Mouse (Mus musculus) stomach, postnatal 0 days (tissue): ENCODE data around the gene Zmiz1.

Experiments
- CTCF ChIP-seq: IDR thresholded peaks from 2 replicates; pipeline ENCODE4 v1.5.1; 2016; ENCODE audit warnings: antibody characterized with exemption, low read depth, mild to moderate bottlenecking, moderate library complexity
- EP300 ChIP-seq: optimal IDR thresholded peaks from 2 replicates; pipeline ENCODE3; 2016; ENCODE audit warnings: antibody characterized with exemption

DNA sequence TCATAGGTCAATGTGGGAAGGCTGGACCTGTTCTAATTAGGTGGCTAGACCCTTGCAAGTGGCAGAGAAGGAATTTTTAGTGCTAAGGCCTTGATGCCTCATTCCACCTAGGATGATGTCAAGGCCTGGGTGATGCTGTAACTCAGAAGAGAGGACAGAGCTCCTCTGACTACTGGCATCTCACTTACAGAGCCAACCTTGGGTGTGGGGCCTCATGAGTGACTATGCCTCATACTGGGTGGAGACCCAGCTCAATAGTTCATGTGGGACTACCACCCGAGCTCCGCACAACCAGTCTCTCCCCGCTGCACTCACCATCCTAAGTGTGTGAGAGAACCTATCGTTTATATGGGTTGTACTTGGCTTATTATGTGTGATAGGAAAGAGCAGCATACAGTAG, 84.9 kb downstream of the Zmiz1 start:
- TF ChIP-seq CTCF, result no peak
- no peak for TF ChIP-seq EP300
